Mouse (Mus musculus): ENCODE measurements at regions not wholly inside any gene's neighbourhood (a gene's known extent, or its start where the extent isn't known, plus 50 kb on each side); places are given as distances from the start of the nearest gene placed in this dataset.

GRCm38 (mm10) chrX:97923956-97924355, 224.6 kb upstream of the Ar start:
- peak; percentile 21 to 42 for DNase-seq
- intact Hi-C loops (cut with DNase I): no loop called here

DNA sequence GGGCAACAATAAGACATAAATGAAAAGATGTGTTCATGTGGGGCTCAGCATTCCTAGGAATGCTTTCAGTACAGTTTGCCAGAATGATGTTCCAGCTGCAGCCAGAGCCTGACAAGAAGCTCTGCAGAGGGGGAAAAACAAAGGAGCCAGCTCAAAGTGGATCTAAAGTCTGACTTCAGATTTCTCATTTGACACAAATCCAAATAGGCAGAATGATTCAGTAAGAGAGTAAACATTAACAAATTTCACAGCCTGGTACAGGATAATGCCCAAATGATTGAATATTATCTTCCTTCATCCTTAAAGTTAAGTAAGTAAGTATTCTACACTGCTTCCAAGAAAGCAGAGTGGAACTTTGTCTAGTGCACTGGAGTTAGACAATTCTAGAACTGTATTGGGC, 224.2 kb upstream of the Ar start:
- DNase-seq: no peak

DNA sequence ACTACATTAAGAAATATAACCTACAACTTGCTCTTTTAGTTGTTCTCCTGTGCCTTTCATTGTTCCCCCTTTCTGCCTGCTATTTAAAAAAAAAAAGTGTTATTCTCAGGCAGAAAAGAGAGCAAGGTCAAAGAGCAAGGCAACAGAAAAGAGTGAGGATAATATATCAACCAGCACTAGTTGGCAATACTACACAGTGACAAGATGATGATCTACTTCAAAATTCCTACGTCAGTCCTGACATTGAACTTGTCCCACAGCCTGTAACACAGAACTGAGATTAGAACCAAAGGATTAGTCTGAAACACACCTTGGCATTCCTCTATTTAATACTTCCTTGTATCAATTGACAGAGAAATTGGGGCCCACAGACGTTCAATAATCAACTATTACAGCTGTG, 222.8 kb upstream of the Ar start:
- no peak for DNase-seq
- intact Hi-C loops (cut with DNase I): no loop called here

More for the DNA sequence above, 224.2 kb upstream of the Ar start:
- intact Hi-C loops (cut with DNase I): no loop called here

Data from heart, postnatal 36 days (tissue).